Mouse (Mus musculus) heart, adult 2 months (tissue): ENCODE results near the gene Bmpr1b. TPM values are rescaled to one million over a fixed set of nuclear protein-coding genes. Genes with fewer than 3 reads are reported as not detected.

Experiments used
- DNase-seq, 2 experiments: peaks; one replicate each; pipeline ENCODE4 v3.0.0; 2021
- H3K27ac ChIP-seq: fragments of 200-600 bp; 2 replicates; pipeline ENCODE4 v1.8.1; 2022
- H3K27me3 ChIP-seq: fragments of 200-500 bp; 2 replicates; pipeline ENCODE4 v1.6.1; 2012; ENCODE audit warnings: mild to moderate bottlenecking, low read length, inconsistent platforms, mixed read lengths; ENCODE audit not compliant: control insufficient read depth, insufficient read depth
- H3K36me3 ChIP-seq: fragments of 200-500 bp; 2 replicates; pipeline ENCODE4 v1.6.1; 2012; ENCODE audit warnings: low read length, inconsistent platforms; ENCODE audit not compliant: control insufficient read depth, insufficient read depth
- H3K4me1 ChIP-seq: fragments of 200-500 bp; 2 replicates; pipeline ENCODE4 v1.6.1; 2011; ENCODE audit warnings: low read length; ENCODE audit not compliant: control insufficient read depth, insufficient read depth
- H3K4me3 ChIP-seq: fragments of 200-600 bp; 2 replicates; pipeline ENCODE4 v1.8.1; 2022
- H3K79me2 ChIP-seq: fragments of 200-500 bp; replicated peaks from 2 replicates; pipeline ENCODE4 v1.6.1; 2012; ENCODE audit warnings: mild to moderate bottlenecking, inconsistent platforms, low read length, moderate library complexity, mixed read lengths; ENCODE audit not compliant: control insufficient read depth, insufficient read depth
- H3K9ac ChIP-seq: fragments of 200-500 bp; 2 replicates; pipeline ENCODE4 v1.6.1; 2012; ENCODE audit warnings: low read depth, mild to moderate bottlenecking, control low read depth, inconsistent platforms, low read length, mixed read lengths
- CTCF ChIP-seq: fragments of 200-600 bp; IDR thresholded peaks from 2 replicates; pipeline ENCODE4 v1.8.1; 2022; ENCODE audit warnings: antibody characterized with exemption, mild to moderate bottlenecking, moderate library complexity
- EP300 ChIP-seq: fragments of 200-500 bp; IDR thresholded peaks from 2 replicates; pipeline ENCODE4 v1.6.1; 2011; ENCODE audit warnings: low read depth, low read length, control low read depth; ENCODE audit not compliant: insufficient read depth
- POLR2A ChIP-seq: fragments of 200-500 bp; IDR thresholded peaks from 2 replicates; pipeline ENCODE4 v1.6.1; 2011; ENCODE audit warnings: mild to moderate bottlenecking, low read depth, low read length, control low read depth; ENCODE audit not compliant: insufficient read depth
- WGBS: fragments of 180-500 bp; shearing (Covaris S2); methylation state at CpG from one replicate; pipeline ENCODE4 v1.1.7; 2018; 5-methylcytosine and 5-hydroxymethylcytosine counted together
- intact Hi-C: fragments of 180-260 bp; cut with DNase I; formaldehyde crosslinking; loops from one replicate; pipeline ENCODE4 v1.15.1; 2025
- polyA plus RNA-seq: library from polyadenylated mRNA; depleted of rRNA; stranded (reverse); fragments of >200 nt; gene quantifications from 2 replicates; pipeline ENCODE4 v1.2.3, GENCODE M21; 2012
- total RNA-seq, 2 experiments: library from RNA; stranded (reverse); gene quantifications; 2 replicates each; pipeline ENCODE4 v1.2.3; 2021

Gene Bmpr1b
- total and polyA plus RNA-seq, 3 experiments = 0.29 to 0.43 (median 0.30) TPM

DNA sequence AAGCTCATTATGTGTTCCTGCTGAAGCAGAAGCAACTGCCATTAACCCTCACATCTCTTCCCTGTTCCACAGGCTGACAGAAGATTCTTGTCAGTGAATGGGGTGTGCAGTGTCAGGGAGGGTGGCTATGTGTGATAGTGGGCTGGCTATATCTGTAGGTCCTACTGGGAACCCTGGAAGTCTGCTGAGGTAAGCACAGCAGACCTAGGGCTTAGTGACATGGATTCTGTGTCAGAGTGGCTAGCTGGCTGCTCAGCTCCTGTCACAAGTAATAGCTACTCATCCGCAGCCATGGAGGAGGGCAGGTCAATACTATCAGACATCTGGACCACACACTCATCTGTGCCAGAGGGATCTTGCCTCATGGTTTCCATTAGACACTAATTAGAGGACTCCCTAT is 354.4 kb downstream of the Bmpr1b start:
- Histone ChIP-seq H3K36me3 (no peaks in the 10 kb centered on the region), H3K9ac (no peak overlapping the region), H3K4me1 (no peaks in the 10 kb centered on the region), H3K27me3 (no peaks in the 10 kb centered on the region), H3K4me3 (no peak overlapping the region), H3K79me2 (no peaks in the 10 kb centered on the region), H3K27ac (no peak overlapping the region)
- TF ChIP-seq POLR2A (no peak), EP300 (no peak), CTCF (no peak)
- no peak for DNase-seq
- intact Hi-C loops = no loop called here
- 78% methylated on average over 1 of the region's 1 CpGs for WGBS

DNA sequence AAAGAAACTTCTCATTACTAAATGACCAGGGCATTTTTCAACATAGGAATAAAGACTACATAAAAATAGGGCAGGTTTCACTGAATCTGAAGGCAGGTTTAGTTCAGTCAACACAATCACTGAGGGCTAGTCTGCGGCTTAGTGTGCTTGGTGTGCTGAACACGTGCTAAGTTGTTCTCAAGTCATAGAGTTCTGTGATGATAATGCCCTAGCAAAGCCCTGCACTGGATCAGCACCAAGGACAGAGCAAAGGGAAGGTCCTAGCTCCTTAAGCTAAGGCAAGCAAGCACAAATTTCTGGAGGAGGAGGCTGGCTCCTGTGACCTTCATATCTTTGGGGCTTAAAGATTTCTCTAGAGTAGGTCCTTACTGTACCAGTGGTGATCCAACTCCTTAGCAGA is 357.9 kb downstream of the Bmpr1b start:
- no peak overlapping the region for H3K4me3 ChIP-seq
- TF ChIP-seq EP300 = no peak
- TF ChIP-seq CTCF = no peak
- no peak for TF ChIP-seq POLR2A
- no peaks in the 10 kb centered on the region for H3K4me1 ChIP-seq
- no peak for DNase-seq
- no peak overlapping the region for H3K9ac ChIP-seq
- WGBS = 13% methylated on average over 2 of the region's 2 CpGs
- H3K79me2 ChIP-seq = no peaks in the 10 kb centered on the region
- no peak overlapping the region for H3K27ac ChIP-seq
- H3K27me3 ChIP-seq = no peaks in the 10 kb centered on the region
- intact Hi-C loops = no loop called here
- H3K36me3 ChIP-seq = no peaks in the 10 kb centered on the region

DNA sequence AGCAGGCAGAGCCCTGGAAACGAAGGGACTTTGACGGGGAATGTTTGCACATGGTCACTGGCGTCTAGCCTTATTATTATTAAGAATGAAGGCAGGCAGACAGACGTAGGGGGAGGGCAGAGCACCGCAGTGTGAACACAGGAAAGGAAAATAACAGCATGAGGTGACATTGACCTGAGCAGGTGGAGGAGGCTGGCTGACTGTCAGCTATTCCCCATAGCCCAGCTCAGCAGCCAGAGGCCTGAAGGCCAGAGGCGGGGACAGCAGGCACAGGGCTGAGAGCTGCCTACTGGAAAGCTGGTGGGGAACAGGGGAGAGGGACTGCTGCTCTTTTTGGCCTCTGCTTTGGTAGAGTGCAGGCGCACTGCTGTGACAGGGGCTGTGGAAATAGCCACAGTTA is 358.3 kb downstream of the Bmpr1b start:
- no peak for TF ChIP-seq CTCF
- no peak for TF ChIP-seq EP300
- TF ChIP-seq POLR2A = no peak
- no peaks in the 10 kb centered on the region for H3K27me3 ChIP-seq
- no peak for DNase-seq
- no peak overlapping the region for H3K4me3 ChIP-seq
- no peaks in the 10 kb centered on the region for H3K36me3 ChIP-seq
- no peaks in the 10 kb centered on the region for H3K79me2 ChIP-seq
- H3K9ac ChIP-seq = no peak overlapping the region
- no peak overlapping the region for H3K27ac ChIP-seq
- intact Hi-C loops = no loop called here
- H3K4me1 ChIP-seq = no peaks in the 10 kb centered on the region
- 59% methylated on average over 7 of the region's 7 CpGs for WGBS

DNA sequence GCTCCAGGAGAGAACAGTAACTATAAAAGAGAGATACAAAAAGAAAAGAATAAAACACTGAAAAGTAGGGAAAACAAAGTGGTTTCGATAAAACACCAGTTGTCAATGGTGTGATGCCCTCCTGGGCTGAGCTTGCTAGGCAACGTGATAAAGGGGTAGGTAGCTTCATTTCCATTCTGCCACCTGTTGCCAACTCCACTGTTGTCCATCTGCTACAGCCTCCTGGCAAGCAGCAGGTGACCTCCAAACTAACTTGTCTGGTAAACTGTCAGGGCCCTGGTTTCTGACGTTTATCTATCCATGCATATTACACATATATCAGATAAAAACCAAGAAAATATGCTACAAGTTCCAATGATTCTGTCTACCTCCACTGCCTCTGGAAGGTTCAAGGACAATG is 359.6 kb downstream of the Bmpr1b start:
- Histone ChIP-seq H3K27me3 (no peaks in the 10 kb centered on the region), H3K79me2 (no peaks in the 10 kb centered on the region), H3K4me1 (no peaks in the 10 kb centered on the region), H3K9ac (no peak overlapping the region), H3K36me3 (no peaks in the 10 kb centered on the region), H3K4me3 (no peak overlapping the region), H3K27ac (no peak overlapping the region)
- TF ChIP-seq POLR2A (no peak), CTCF (no peak), EP300 (no peak)
- intact Hi-C loops = no loop called here
- DNase-seq = no peak
- WGBS = 64% methylated on average over 3 of the region's 3 CpGs

DNA sequence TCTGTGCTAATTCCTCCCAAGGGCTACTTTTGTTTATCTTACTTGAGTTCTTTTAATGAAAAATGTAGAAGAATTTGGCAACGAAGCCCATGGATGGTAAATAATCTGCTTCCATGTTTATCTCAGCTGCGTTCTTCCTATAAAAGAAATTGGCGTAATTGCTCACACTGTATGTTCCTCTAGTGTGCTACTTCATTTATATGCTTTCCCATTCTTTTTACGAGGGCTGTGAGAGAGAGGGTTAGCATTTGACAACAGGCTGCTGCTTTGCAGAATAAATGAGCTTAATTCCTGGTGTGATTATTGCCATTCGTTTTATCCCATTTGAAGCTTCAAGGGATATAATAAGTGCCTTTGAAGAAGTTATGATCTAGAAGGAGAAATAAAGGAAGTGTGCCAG is 365.1 kb downstream of the Bmpr1b start:
- Histone ChIP-seq H3K27me3 (no peaks in the 10 kb centered on the region), H3K79me2 (no peaks in the 10 kb centered on the region), H3K27ac (no peak overlapping the region), H3K36me3 (no peaks in the 10 kb centered on the region), H3K4me3 (no peak overlapping the region), H3K4me1 (no peaks in the 10 kb centered on the region), H3K9ac (no peak overlapping the region)
- DNase-seq = no peak
- 69% methylated on average over 5 of the region's 5 CpGs for WGBS
- intact Hi-C loops = no loop called here
- no peak for TF ChIP-seq POLR2A
- no peak for TF ChIP-seq EP300
- no peak for TF ChIP-seq CTCF

DNA sequence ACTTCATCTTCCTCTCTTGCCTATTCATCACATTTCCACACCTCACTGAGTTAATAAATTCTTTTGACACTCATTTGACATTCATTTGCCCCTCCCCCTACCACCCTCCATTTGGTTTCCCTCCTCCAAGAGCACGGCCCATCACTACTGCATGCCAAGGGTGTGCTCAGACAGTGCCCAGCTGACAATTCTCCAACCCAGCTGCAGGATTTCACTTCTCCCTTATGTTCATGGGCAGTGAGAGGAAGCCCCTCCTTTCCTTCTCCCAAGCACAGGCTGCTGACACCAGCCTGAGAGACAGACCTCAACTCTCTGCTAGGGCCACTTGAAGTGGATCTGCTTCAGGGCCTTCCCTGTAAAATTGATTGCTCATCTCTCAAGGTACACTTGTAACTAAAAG is 371.4 kb downstream of the Bmpr1b start:
- no peaks in the 10 kb centered on the region for H3K36me3 ChIP-seq
- no peaks in the 10 kb centered on the region for H3K27me3 ChIP-seq
- no peaks in the 10 kb centered on the region for H3K4me1 ChIP-seq
- intact Hi-C loops = no loop called here
- H3K4me3 ChIP-seq = no peak overlapping the region
- H3K27ac ChIP-seq = no peak overlapping the region
- no peak overlapping the region for H3K9ac ChIP-seq
- no peak for DNase-seq
- WGBS = 23% methylated on average over 1 of the region's 1 CpGs
- TF ChIP-seq CTCF (no peak), EP300 (no peak), POLR2A (no peak)
- H3K79me2 ChIP-seq = no peaks in the 10 kb centered on the region
